Mouse (Mus musculus): ENCODE data around the gene Pnma5. TPM values are rescaled to one million over a fixed set of nuclear protein-coding genes. Genes with fewer than 3 reads are reported as not detected.

The Pnma5 gene
- polyA plus RNA-seq, 1 experiment from 2014 or later: 0.26 TPM

DNA sequence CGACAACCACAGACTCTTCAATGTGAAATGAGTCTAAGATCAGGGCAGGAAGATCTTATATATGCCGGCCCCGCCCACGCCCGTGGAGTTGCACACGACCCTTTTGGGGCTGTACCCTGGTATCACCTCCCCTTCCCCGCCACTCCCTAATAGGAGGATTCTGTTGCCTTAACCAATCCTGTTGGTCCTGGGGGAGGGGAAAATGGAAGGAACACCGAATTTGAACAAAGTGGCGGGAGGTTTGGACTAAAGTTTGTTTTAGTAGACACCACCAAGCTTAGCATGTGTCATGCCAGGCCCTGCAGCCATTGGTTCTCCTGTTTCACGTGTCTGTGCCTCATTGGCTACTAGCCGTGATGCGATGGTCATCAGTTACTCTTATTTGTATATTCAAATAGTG lies 2.8 kb upstream of the Pnma5 start:
- 87% methylated on average over 11 of the region's 12 CpGs for WGBS
- Histone ChIP-seq H3K36me3 (ENCODE audit: control insufficient read depth, insufficient read depth, low read length) (no peaks in the 10 kb centered on the region), H3K27me3 (replicated peaks; ENCODE audit: control insufficient read depth, insufficient read depth, low read length) (no peaks in the 10 kb centered on the region), H3K9me3 (ENCODE audit: control insufficient read depth, low read length) (no peaks in the 10 kb centered on the region), H3K4me3 (ENCODE audit: low read depth, low read length) (no peak overlapping the region), H3K27ac (replicated peaks; ENCODE audit: low read depth, low read length) (no peak overlapping the region), H3K9ac (ENCODE audit: low read depth, low read length) (no peak overlapping the region), H3K4me2 (ENCODE audit: low read depth, low read length) (no peak overlapping the region), H3K4me1 (ENCODE audit: control insufficient read depth, insufficient read depth, low read length) (no peaks in the 10 kb centered on the region)
- no peak for ATAC-seq (ENCODE audit: low read depth)
- DNase-seq (ENCODE audit: low spot score): no peak

DNA sequence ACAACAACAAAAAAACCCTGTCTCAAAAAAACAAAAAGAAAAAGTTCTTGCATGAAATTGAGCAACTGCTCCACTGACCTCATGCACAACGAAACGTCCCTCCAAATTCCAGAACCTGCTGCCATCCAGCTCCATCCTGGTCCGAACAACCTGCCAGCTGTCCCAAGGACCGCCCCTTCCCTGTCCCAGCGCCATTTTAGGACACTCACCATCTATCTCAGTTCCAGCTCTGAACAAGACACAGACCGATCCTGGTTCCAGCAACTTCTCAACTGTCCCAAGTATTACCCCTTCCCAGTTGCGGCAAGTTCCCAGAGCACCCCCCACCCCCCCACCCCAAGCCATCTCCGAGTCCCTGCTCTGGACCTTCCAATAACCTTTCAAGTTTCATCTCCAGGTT lies 1.9 kb upstream of the Pnma5 start:
- Histone ChIP-seq H3K4me3 (ENCODE audit: low read depth, low read length) (no peak overlapping the region), H3K36me3 (ENCODE audit: control insufficient read depth, insufficient read depth, low read length) (no peaks in the 10 kb centered on the region), H3K9ac (ENCODE audit: low read depth, low read length) (no peak overlapping the region), H3K4me1 (ENCODE audit: control insufficient read depth, insufficient read depth, low read length) (no peaks in the 10 kb centered on the region), H3K27ac (replicated peaks; ENCODE audit: low read depth, low read length) (no peak overlapping the region), H3K4me2 (ENCODE audit: low read depth, low read length) (no peak overlapping the region), H3K9me3 (ENCODE audit: control insufficient read depth, low read length) (no peaks in the 10 kb centered on the region), H3K27me3 (replicated peaks; ENCODE audit: control insufficient read depth, insufficient read depth, low read length) (no peaks in the 10 kb centered on the region)
- DNase-seq (ENCODE audit: low spot score) (no peak), ATAC-seq (ENCODE audit: low read depth) (no peak)
- WGBS: 82% methylated on average over 8 of the region's 8 CpGs

- no peaks in the 10 kb centered on the region for H3K36me3 ChIP-seq (ENCODE audit: control insufficient read depth, insufficient read depth, low read length)
- no peak overlapping the region for H3K4me2 ChIP-seq (ENCODE audit: low read depth, low read length)
- ATAC-seq (ENCODE audit: low read depth): no peak
- no peaks in the 10 kb centered on the region for H3K4me1 ChIP-seq (ENCODE audit: control insufficient read depth, insufficient read depth, low read length)
- no peaks in the 10 kb centered on the region for H3K27me3 ChIP-seq (replicated peaks; ENCODE audit: control insufficient read depth, insufficient read depth, low read length)
- WGBS: 60% methylated on average over 4 of the region's 4 CpGs
- no peak overlapping the region for H3K27ac ChIP-seq (replicated peaks; ENCODE audit: low read depth, low read length)
- DNase-seq (ENCODE audit: low spot score): no peak
- H3K9me3 ChIP-seq (ENCODE audit: control insufficient read depth, low read length): no peaks in the 10 kb centered on the region
- H3K9ac ChIP-seq (ENCODE audit: low read depth, low read length): no peak overlapping the region
- H3K4me3 ChIP-seq (ENCODE audit: low read depth, low read length): no peak overlapping the region
Observed at GRCm38 (mm10) chrX:73012846-73013245, 24.1 kb downstream of the Pnma5 start.

DNA sequence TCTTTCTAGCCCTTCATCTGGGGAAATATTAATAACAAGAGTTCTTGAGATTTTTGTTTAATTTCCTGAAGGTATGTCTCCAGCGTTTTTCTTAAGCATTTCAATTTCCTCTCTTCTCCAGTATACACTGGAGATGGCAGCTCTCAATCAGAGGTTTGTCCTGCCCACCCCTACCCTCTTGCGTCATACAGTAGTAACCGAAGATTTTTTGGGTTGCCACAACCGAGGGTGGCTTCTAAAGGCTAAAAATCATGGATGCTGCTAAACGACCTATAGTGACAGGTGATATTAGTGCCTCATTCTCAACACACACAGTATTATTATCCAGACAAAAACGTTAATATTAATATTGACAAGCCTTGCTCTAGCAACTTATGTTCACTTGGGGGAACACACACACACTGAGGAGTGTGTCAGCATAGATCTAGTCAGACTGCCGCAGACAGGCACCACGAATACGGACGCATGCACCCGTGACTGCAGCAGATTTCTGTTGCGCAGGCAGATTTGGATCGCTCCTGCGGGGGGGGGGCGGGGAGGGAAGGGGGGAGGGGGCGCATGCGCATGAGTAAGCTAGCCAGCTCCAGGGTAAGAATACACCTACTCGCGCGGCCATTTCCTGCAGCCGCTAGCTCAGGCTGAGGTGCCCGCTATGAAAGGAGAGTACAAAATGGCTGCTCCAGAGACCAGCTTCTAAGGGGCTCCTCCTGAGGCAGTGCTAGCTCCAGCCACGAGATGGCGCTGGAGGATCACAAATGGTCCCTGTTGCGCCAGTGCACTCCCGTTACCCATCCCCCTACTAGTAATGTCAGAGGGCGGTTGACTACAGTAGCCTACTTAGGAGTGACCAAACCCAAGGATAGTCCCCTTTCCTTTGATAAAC lies 29.1 kb downstream of the Pnma5 start:
- Histone ChIP-seq H3K4me2 (ENCODE audit: low read depth, low read length) (peak overlapping the region; percentile 51), H3K9me3 (ENCODE audit: control insufficient read depth, low read length) (no peaks in the 10 kb centered on the region), H3K4me3 (ENCODE audit: low read depth, low read length) (peak overlapping the region; percentile 34), H3K36me3 (ENCODE audit: control insufficient read depth, insufficient read depth, low read length) (no peaks in the 10 kb centered on the region), H3K27me3 (replicated peaks; ENCODE audit: control insufficient read depth, insufficient read depth, low read length) (no peaks in the 10 kb centered on the region), H3K27ac (replicated peaks; ENCODE audit: low read depth, low read length) (peak overlapping the region; percentile 74; the same call in 1 of the 2 replicates), H3K4me1 (ENCODE audit: control insufficient read depth, insufficient read depth, low read length) (no peaks in the 10 kb centered on the region), H3K9ac (ENCODE audit: low read depth, low read length) (peak overlapping the region; percentile 53)
- ATAC-seq (ENCODE audit: low read depth): peak; percentile 100
- 12% methylated on average over 23 of the region's 27 CpGs for WGBS
- DNase-seq (ENCODE audit: low spot score): peak; percentile 97

GRCm38 (mm10) chrX:73005678-73006077 lies 31.2 kb downstream of the Pnma5 start:
- H3K4me3 ChIP-seq (ENCODE audit: low read depth, low read length): no peak overlapping the region
- no peak overlapping the region for H3K27ac ChIP-seq (replicated peaks; ENCODE audit: low read depth, low read length)
- 73% methylated on average over 4 of the region's 4 CpGs for WGBS
- H3K27me3 ChIP-seq (replicated peaks; ENCODE audit: control insufficient read depth, insufficient read depth, low read length): no peaks in the 10 kb centered on the region
- DNase-seq (ENCODE audit: low spot score) (no peak), ATAC-seq (ENCODE audit: low read depth) (no peak)
- no peak overlapping the region for H3K9ac ChIP-seq (ENCODE audit: low read depth, low read length)
- H3K9me3 ChIP-seq (ENCODE audit: control insufficient read depth, low read length): no peaks in the 10 kb centered on the region
- no peaks in the 10 kb centered on the region for H3K36me3 ChIP-seq (ENCODE audit: control insufficient read depth, insufficient read depth, low read length)
- H3K4me2 ChIP-seq (ENCODE audit: low read depth, low read length): no peak overlapping the region
- H3K4me1 ChIP-seq (ENCODE audit: control insufficient read depth, insufficient read depth, low read length): no peaks in the 10 kb centered on the region

DNA sequence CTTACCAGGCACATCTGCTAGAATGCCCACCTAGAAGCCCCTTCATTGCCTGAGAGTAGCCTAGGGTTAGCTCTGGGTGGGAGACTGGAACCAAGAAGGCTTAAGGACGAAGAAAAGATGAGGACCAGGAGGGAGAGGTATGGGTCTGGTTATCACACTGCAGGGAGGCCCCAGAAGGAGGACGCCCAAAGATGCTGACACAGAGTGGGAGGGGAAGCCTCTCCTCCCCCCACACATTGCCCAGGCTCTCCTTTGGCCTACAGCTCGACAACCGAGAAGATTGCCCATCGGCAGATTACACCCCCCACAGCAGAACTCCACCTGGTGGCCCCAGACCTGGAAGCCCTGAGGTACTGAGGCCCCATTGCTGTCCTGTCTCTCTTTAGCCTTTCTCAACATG lies 33.8 kb downstream of the Pnma5 start:
- Histone ChIP-seq H3K9me3 (ENCODE audit: control insufficient read depth, low read length) (no peaks in the 10 kb centered on the region), H3K27ac (replicated peaks; ENCODE audit: low read depth, low read length) (no peak overlapping the region), H3K36me3 (ENCODE audit: control insufficient read depth, insufficient read depth, low read length) (no peaks in the 10 kb centered on the region), H3K4me2 (ENCODE audit: low read depth, low read length) (no peak overlapping the region), H3K4me1 (ENCODE audit: control insufficient read depth, insufficient read depth, low read length) (no peaks in the 10 kb centered on the region), H3K27me3 (replicated peaks; ENCODE audit: control insufficient read depth, insufficient read depth, low read length) (no peaks in the 10 kb centered on the region), H3K4me3 (ENCODE audit: low read depth, low read length) (no peak overlapping the region), H3K9ac (ENCODE audit: low read depth, low read length) (no peak overlapping the region)
- 71% methylated on average over 5 of the region's 5 CpGs for WGBS
- no peak for ATAC-seq (ENCODE audit: low read depth)
- no peak for DNase-seq (ENCODE audit: low spot score)

DNA sequence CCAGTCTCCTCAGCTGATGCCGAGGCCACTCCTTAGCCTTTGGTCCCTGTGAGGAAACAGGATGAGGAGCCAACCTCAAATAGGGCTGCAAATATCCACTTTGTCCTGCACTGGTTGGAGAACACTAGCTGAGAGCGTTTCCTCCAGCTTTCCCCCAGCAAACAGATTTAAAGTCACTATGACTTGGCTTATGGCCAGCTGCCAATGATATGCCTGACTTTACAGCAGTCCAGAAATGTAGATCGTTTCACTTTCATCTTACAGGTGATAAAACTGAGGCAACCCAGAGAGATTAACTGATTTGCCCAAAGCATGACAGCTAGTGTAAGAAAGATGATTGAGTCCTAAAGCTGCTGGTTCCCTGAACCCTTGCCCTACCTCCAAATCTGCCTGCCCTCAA lies 41.4 kb downstream of the Pnma5 start:
- no peaks in the 10 kb centered on the region for H3K9me3 ChIP-seq (ENCODE audit: control insufficient read depth, low read length)
- no peak overlapping the region for H3K4me2 ChIP-seq (ENCODE audit: low read depth, low read length)
- no peaks in the 10 kb centered on the region for H3K4me1 ChIP-seq (ENCODE audit: control insufficient read depth, insufficient read depth, low read length)
- H3K36me3 ChIP-seq (ENCODE audit: control insufficient read depth, insufficient read depth, low read length): no peaks in the 10 kb centered on the region
- 67% methylated on average over 3 of the region's 3 CpGs for WGBS
- DNase-seq (ENCODE audit: low spot score) (no peak), ATAC-seq (ENCODE audit: low read depth) (no peak)
- no peak overlapping the region for H3K9ac ChIP-seq (ENCODE audit: low read depth, low read length)
- no peak overlapping the region for H3K27ac ChIP-seq (replicated peaks; ENCODE audit: low read depth, low read length)
- H3K4me3 ChIP-seq (ENCODE audit: low read depth, low read length): no peak overlapping the region
- H3K27me3 ChIP-seq (replicated peaks; ENCODE audit: control insufficient read depth, insufficient read depth, low read length): no peaks in the 10 kb centered on the region

GRCm38 (mm10) chrX:72992291-72992919 lies 44.5 kb downstream of the Pnma5 start:
- no peak for DNase-seq (ENCODE audit: low spot score)
- Histone ChIP-seq H3K4me3 (ENCODE audit: low read depth, low read length) (no peak overlapping the region), H3K4me1 (ENCODE audit: control insufficient read depth, insufficient read depth, low read length) (no peaks in the 10 kb centered on the region), H3K9ac (ENCODE audit: low read depth, low read length) (no peak overlapping the region), H3K27me3 (replicated peaks; ENCODE audit: control insufficient read depth, insufficient read depth, low read length) (no peaks in the 10 kb centered on the region), H3K9me3 (ENCODE audit: control insufficient read depth, low read length) (no peaks in the 10 kb centered on the region), H3K36me3 (ENCODE audit: control insufficient read depth, insufficient read depth, low read length) (no peaks in the 10 kb centered on the region), H3K27ac (replicated peaks; ENCODE audit: low read depth, low read length) (no peak overlapping the region), H3K4me2 (ENCODE audit: low read depth, low read length) (no peak overlapping the region)
- no peak for ATAC-seq (ENCODE audit: low read depth)
- 54% methylated on average over 5 of the region's 5 CpGs for WGBS

GRCm38 (mm10) chrX:72990581-72990980 lies 46.3 kb downstream of the Pnma5 start:
- no peaks in the 10 kb centered on the region for H3K36me3 ChIP-seq (ENCODE audit: control insufficient read depth, insufficient read depth, low read length)
- no peaks in the 10 kb centered on the region for H3K4me1 ChIP-seq (ENCODE audit: control insufficient read depth, insufficient read depth, low read length)
- no peak overlapping the region for H3K4me3 ChIP-seq (ENCODE audit: low read depth, low read length)
- DNase-seq (ENCODE audit: low spot score) (no peak), ATAC-seq (ENCODE audit: low read depth) (no peak)
- H3K9ac ChIP-seq (ENCODE audit: low read depth, low read length): no peak overlapping the region
- H3K9me3 ChIP-seq (ENCODE audit: control insufficient read depth, low read length): no peaks in the 10 kb centered on the region
- 84% methylated on average over 3 of the region's 3 CpGs for WGBS
- no peak overlapping the region for H3K27ac ChIP-seq (replicated peaks; ENCODE audit: low read depth, low read length)
- H3K4me2 ChIP-seq (ENCODE audit: low read depth, low read length): no peak overlapping the region
- H3K27me3 ChIP-seq (replicated peaks; ENCODE audit: control insufficient read depth, insufficient read depth, low read length): no peaks in the 10 kb centered on the region
